Mouse (Mus musculus): ENCODE measurements around the gene Mcrip1.
A peak's percentile ranks its signal among the peaks of the same experiment; 100 is the strongest.
"Not testable (repeated sequence)": the region's sequence is repeated elsewhere in the genome, so short reads cannot be mapped to it uniquely, and the experiment has no call there.

Gene Mcrip1

DNA sequence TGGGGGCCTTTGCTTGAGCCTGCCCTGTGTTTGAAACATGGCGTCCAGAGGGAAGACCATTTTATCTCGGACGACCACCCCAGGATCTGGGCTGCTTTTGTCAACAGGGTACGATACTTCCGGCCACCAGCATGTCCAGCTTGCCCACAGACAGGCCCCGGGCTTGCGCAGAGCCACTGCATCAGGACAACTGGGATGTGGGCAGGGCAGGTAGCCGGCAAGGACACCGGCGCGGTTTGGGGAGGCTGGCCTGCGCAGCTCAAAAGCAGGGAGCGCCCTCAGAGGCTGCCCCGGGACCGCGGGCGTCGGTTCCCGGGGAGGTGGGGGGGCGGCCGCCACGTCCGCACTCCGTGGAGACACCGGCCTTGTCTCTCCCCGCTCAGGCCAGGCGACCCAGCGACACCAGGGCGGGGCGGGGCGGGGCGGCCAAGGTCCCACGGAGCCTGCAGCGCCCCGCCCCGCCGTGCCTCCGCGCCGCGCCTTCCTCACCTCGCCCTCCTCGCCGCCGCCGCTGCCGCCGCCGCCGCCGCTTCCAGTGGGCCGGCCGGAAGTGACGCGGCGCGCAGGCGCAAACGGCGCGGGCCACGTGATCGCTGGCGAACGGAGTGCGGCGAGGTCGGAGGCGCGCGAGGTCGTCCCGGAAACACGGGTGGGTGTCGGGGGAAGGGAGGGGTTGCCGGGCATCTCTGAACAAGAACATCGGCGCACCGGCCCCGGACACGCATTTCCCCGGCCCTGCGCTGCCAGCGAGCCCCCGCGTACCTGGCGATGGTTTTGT, at the start of gene Mcrip1:
Gene Mcrip1 (minus strand): TSS at position 560 of the 778 bp plus-strand sequence.
- peak; percentile 85 to 90 for DNase-seq (ENCODE audit: low read depth in 2 of 2, low spot score in 2 of 2)

DNA sequence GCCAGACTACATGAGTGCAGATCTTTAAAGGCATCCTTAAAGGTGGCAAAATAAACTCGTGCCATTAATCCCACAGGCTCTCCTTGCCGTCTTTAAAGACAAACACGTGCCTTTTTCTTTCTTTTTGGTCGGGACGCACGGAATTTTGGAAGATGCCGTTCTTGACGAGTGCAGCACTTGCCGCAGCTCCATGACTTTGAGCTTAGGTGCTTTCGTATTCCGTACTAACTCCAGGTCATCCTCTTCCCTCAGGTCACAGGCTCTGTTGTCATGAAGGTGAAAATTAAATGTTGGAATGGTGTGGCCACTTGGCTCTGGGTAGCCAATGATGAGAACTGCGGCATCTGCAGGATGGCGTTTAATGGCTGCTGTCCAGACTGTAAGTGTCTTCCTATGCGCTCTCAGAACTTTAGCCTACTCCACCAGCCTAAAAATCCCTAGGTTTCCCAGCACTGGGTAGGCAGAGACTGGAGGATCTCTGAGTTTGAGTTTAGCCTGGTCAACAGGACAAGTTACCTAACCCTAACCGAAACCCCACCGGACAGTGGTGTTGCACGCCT, 49.5 kb upstream of the Mcrip1 start:
- no peak for DNase-seq (ENCODE audit: low read depth in 2 of 2, low spot score in 2 of 2)

DNA sequence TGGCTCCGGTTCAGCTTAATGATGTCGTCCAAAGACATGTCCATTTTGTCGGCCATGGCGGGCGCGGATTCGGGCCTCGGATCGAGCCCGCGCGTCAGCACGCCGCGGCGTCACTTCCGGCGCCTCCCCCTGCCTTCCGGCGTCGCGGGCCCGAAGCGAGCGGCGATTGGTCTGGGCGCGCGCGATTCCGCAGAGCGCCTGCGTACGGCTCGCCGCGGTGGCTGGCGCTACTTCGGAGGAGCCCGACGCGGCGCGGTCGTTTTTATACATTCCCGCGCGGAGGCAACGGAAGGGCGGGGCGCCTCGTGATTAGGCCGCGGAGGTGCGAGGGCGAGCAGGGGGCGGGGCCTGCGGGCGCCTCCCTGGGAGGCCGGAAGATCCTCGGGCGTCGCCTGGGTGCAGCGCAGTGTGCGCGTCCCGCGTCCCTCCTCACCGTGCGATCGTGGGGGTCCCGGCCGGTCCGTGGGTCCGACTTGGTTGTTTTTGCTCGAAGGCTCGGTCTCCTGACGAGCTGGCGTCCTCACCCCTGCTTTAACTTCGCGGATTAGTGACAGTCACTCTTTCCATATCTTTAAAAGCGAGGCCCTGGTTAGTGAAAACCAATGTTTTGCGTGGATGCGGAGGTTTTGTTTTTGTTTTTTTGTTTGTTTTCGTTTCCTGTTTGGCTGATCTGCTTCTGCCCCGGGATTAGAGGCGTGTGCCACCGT, 48.9 kb upstream of the Mcrip1 start, which contains the start of the genes Alyref and Anapc11:
Gene Alyref (minus strand): TSS at position 83 of the 707 bp plus-strand sequence.
Gene Anapc11 (plus strand): TSS at position 139 of the 707 bp plus-strand sequence.
- DNase-seq (ENCODE audit: low read depth in 2 of 2, low spot score in 2 of 2): peak; percentile 86 to 87

DNA sequence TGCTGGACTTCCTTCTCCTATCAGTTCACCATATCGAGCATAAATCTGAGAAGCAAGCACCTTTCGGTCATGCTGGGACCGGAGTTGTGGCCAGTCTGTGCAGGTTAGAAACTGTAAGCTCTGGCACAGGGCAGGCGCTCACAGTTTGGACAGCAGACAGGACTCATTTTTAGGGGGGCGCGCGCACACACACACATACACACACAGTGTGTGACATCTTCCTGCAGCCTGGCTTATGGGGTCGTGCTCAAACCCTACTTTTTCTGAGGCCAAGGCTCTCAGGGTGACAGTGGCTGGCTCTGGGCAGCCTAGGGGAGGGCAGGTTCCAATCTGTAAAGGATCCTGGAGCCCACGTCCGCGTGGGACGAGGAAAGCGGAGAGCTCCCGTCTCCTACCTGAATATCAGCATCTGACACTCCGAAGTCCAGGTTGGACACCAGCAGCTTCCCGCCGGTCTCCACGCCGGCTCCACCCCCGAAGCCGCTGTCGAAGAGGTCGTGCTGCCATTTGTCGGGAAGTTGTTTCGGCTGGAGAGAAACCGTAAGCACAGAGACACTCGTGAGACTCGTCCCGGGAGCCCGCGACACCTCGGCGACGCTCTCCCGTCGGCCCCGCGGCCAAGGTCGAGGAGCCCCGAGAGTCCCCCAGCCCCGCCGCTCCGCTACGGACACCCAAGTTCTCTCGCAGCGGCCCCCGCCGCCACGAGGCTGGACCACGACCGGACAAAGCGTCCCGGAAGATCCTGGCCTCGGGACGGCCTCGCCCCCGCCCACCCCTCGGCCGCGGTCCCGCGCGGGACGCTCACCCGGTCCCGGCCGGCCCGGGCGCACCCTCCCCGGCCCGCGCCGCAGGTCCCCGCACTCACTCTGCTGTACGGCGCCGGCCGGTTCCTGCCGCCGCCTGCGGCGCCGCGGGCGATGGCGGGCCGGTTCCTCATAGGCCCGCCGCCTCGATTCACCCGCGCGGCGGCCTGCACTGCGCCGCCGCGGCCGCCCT, 48.0 kb upstream of the Mcrip1 start:
- no peak for DNase-seq (ENCODE audit: low read depth in 2 of 2, low spot score in 2 of 2)

DNA sequence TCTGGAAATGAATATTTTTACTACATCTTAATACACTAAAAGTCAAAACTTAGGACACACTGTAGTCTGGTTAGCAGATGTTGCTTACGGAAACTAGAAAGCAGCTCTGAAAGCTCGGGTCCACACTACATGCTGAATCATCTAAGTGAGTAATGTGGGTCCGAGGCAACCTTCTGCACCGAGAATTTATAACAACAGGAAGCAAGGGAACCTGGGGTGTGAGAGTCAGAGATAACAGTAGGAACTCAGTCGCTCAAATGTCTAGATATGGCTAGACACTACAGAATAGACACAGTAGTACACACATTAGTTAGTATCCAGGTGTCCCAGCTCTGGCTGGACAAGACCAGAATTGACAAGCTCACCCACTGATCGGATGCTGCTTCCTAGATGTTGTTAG, 39.0 kb upstream of the Mcrip1 start:
- no peak for DNase-seq (ENCODE audit: low read depth in 2 of 2, low spot score in 2 of 2)

DNA sequence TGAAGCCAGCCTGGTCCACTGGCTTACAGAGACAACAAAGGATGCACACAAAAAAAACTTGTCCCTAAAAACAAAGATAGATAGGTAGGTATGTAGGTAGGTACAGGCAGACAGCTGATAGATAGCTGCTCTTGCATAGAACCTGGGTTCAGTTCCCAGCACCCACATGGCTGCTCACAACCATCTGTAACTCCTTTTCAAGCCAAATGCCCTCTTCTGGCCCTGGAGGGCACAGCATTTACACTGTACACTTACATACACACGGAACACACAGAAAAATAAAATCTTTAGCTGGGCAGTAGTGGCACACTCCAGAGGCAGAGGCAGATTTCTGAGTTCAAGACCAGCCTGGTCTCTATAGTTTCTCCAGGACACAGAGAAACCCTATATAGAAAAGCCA, 34.4 kb upstream of the Mcrip1 start:
- no peak for DNase-seq (ENCODE audit: low read depth in 2 of 2, low spot score in 2 of 2)

DNA sequence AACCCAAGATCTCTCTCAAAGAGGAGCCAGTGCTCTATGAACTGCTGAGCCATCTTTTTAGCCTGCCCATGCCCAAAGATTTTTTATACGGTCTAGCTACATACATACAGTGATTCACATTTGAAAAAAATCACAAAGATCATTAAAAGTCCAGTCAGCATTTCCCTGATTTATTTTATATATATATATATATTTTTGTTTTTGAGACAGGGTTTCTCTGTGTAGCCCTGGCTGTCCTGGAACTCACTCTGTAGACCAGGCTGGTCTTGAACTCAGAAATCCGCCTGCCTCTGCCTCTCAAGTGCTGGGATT, 33.4 kb upstream of the Mcrip1 start:
- DNase-seq (ENCODE audit: low read depth in 2 of 2, low spot score in 2 of 2): not testable (repeated sequence)

DNA sequence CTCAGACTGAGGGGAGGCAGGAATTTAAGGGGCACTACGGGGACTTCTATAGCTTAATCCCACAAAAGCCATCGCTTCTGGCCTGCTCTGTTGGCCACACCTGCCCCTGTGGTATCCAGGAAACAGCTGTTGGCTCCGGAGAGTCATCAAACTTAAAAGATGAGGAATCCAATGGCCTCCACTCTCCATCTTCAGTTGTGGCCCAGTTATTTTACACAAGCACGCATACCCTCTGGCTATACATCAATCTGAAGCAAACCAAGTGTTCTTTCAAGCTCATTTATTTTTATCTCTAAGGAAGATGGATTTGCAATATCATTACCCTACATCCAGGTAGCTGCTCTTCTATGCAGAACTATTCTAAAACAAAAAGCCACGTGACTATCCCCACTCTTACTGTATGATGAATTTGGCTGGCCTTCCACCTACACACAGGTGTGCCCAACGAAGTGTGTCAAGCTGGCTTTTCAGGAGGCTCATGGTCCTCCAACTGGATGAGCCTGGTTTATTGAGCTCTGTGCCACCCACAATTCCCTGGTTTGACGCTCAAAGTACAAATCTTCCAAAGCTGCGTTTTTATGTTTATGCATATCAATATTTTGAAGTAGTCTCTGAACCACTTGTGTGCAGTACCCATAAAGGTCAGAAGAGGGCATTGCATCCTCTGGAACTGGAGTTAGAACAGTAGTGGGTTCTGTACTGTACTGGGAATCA, 32.9 kb upstream of the Mcrip1 start:
- peak; percentile 60 to 67 for DNase-seq (ENCODE audit: low read depth in 2 of 2, low spot score in 2 of 2)

DNA sequence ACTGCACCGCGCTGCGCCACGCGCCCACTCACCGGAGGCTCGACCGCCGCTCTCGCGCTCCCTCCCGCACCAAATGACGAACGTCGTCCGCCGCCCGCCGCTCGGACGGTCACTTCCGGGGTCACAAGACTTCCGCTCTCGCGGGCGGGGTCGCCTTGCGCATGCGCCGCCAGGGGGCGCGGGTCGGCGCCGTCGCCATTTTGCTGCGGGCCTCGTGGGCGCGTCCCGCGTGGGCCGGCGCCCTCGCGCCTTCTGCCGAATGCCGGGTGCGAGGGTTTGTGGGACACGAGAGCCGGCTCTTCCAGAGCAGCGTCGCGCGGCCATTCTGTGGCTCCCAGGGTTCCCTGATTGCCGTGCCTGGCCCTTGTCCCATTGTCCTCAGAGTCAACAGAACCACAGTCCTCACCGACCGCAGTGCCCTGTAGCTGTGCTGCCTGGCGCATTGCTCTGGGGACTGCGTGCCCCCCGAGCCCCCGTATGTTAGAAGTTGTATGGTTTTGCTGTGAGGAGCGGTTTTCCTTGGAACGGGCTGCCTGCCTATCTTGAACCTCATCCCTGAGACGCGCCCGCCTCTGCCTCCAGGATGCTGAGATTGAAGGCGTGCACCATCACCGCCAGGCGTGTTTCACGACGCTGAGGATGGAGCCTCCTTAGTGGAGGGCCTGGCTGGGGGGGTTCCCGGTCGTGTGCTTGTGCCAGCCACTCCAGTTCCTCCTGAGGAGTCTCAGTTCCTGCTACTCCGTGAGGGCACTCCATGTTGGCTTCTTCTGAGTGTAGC, 32.2 kb upstream of the Mcrip1 start, which contains the start of gene Arhgdia:
Gene Arhgdia (minus strand): TSS at position 135 of the 778 bp plus-strand sequence.
- peak; percentile 84 for DNase-seq (ENCODE audit: low read depth in 2 of 2, low spot score in 2 of 2)

DNA sequence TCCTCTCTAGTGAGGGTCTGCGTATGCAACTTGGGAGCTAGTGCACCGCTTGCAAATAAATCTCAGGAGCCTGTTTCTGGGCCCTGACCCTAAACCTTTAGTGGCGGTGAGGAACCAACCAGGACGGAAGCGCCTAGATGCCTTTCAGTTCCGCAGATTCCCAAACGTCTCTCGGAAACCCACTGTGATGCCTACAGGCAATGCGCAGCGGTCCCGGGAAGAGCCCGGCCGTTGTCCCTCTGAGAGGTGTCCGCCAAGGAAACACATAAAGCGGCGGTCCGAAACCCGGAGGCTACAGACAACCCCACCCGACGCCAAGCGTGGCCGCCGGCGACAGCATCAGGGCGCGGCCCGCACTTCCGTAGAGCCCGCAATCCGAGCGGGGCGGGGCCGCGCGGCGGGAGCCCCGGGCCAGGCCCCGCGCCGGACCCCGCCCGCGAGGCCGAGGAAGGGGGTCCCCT, 31.4 kb upstream of the Mcrip1 start:
- no peak for DNase-seq (ENCODE audit: low read depth in 2 of 2, low spot score in 2 of 2)

DNA sequence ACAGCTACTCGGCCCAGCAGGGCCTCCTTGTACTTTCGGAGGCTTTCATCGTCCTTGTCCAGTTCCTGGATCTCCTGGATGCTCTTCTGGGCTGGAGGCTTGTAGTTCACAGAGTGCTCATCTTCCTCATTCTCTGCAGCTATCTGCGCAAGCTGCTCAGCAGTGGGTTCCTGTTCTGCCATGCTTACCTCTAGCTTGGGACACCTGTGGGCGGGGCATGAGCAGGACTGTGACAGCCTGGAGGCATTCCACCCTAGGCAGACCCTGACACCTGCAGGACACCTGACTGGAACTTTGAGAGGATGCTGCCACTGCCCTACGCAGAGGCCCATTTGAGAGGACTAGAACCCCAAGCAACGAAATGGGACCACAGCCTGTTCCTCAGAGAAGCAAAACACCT, 30.7 kb upstream of the Mcrip1 start:
- no peak for DNase-seq (ENCODE audit: low read depth in 2 of 2, low spot score in 2 of 2)

DNA sequence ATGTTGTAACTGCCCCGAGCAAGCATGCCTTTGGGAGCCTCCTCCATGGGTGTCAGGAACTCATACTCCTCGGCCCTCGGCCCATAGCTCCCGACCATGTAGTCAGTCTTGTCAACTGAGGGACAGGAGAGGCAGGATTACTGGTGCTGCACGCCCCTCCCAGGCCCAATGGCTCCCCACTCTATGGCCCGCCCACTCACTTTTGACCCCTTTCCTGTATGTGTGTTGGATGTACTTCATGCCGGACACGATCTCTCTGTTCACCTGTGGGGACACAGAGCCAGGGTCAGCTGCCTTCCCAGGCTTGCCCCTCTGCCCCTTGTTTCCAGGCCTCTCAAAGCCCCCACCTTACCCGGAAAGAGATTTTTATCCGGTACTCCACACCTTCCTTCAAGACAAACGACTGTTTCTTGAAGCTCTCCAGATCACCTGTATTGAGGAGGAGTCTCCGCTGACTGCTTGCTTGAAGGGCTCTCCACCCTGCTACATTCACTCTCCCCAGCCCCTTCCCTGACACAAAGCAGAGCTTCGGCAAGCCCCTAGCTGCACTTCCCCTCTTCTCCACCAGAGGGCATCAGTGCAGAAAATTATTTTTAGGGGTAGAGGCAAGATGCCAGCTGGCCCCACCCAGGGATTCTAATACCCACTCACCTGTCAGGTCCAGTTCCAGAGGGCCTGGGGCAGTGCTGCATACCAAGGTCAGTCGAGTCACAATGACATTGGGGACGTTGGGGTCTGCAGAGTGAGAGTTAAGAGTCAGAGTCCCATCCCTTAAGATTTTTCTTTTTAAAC, 30.0 kb upstream of the Mcrip1 start:
- peak; percentile 83 to 86 for DNase-seq (ENCODE audit: low read depth in 2 of 2, low spot score in 2 of 2)

DNA sequence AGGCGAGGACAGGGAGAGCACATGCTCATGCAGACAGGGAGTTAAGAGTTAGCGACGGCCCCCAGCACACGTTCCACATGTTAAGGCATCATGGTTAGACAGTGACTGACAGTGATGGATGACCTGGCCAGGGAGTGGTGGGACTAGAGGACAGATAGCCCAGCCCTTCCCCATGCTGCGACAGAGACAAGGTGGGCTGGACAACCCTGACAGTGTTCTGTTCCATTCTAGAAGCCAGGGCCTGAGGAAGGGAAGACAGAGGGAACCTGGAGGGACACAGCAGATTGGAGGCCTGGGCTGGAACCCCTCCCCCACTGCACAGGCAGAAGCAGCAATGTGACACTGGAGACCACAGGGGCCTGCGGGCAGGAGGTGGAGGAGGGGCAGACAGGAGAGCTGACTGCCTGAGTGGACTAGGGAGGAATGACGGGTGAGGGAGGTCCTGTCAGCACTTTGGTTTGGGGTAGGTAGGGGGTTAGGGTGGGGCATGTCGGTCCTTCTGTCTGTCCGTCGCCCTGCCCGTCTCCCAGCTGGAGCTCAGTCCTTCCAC, 29.2 kb upstream of the Mcrip1 start:
- DNase-seq (ENCODE audit: low read depth in 2 of 2, low spot score in 2 of 2): no peak

DNA sequence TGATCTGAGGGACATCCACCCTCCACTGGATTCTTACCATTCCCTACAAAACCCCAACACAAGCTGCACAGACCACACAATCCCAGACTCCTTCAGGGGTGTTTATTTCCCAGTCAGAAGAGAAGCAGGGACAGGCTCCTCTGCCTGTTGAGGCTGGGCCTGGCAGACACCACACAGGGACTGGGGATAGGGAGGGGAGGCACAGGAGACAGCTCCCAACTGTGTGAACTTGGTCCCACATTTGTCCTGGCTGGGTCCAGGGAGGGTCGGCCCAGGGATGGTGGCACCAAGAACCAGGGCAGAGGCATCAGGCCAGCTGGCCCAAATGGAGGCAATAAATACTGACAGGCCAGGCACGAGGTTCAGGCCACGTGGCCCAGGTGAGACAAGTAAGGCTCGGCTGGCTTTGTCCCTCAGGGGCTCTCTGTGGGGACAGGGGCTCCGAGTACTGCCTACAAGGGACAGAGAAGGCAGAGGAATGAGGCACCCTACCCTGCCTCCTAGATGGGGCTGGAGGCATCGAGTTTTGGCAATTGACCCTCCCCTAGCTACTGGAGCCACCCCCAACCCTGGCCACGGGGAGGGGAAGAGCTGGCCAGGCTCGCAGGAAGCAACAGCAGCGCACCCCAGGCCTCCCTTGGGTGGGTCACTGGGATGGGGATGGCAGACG, 28.6 kb upstream of the Mcrip1 start:
- no peak for DNase-seq (ENCODE audit: low read depth in 2 of 2, low spot score in 2 of 2)

DNA sequence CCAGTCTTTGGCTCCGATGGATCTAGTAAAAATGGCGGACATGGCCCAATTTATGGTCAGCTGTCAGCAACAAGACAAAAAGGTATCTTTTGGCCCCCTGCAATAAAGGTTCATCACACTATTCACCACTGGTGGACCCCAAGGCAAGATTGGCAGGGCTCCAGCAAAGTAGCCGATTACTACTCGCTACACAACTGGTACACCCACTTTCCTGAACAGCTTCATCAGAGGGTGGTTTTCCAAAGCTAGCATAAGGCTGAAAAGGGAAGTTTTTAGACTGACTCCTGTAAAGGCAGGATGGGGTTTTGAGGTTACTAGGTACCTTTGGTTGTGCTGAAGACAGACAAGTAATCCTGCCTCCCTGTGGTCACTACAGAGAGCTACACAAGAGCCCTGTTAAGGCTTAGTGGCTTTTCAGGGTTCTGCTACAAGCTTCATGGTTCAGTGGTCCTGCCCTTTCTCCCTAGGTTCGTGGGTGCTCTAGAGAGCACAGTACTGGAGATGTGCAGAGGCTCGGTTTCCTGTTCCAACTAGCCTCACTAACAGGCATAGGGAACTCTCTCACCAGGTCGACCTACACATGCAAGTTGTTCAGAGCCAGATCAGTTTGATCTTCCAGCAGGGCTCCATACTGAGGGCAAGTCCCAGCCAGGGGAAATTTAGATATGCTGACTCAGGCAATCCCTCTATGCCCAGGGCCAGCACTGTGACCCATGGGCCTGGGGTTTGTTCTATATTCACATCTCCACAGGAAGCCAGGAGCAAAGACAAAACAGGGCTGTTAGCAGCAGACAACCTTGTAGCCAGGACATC, 27.9 kb upstream of the Mcrip1 start:
- DNase-seq (ENCODE audit: low read depth in 2 of 2, low spot score in 2 of 2): peak in 1 of 2 experiments; percentile 47

DNA sequence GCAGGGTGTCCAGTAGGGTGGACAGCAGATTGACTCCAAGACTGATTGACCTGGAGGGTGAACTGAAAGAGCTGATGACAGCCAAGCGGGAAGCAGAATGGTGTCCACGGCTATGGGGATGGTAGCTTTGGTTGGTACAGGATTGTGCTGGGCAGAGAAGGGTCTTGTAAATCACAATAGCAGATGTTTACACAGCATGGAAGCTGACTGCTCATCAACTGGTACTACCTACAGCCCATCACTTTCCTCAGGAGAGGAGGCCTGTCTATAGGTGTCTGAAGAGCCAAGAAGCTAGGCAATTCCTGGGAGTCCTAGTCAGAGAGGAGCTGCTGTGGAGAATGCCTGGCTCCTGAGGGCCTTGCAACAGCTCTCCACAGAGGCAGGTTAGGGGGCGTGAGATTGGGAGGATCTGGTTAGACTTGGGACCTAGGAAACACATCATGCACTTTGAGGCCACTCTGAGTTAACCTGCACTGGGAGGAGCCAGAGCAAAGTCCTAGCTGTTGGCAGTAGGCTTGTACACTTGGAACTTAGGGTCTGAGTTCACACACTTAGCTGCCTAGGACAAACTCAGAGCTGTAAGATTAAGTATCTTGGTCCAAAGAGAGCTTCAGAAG, 26.9 kb upstream of the Mcrip1 start:
- no peak for DNase-seq (ENCODE audit: low read depth in 2 of 2, low spot score in 2 of 2)
